Mouse (Mus musculus) neural tube, embryonic 13.5 days (tissue): ENCODE results near the gene Zbtb11. TPM values are rescaled to one million over a fixed set of nuclear protein-coding genes. Genes with fewer than 3 reads are reported as not detected.

Experiments
- ATAC-seq: fragments of 200-750 bp; cut with Nextera tagmentation; 2 replicates; pipeline ENCODE4 v1.8.0; 2017; ENCODE audit warnings: low read depth, mild to moderate bottlenecking, moderate TSS enrichment, moderate library complexity
- H3K27ac ChIP-seq: fragments of 300-500 bp; sonication (generic); replicated peaks from 2 replicates; pipeline ENCODE4 v1.5.1; 2015; ENCODE audit warnings: moderate library complexity, mild to moderate bottlenecking, inconsistent platforms
- H3K27me3 ChIP-seq: fragments of 300-500 bp; sonication (generic); 2 replicates; pipeline ENCODE4 v1.6.1; 2015; ENCODE audit warnings: mild to moderate bottlenecking, inconsistent platforms
- H3K36me3 ChIP-seq: fragments of 300-500 bp; sonication (generic); 2 replicates; pipeline ENCODE4 v1.6.1; 2015; ENCODE audit warnings: mild to moderate bottlenecking, inconsistent platforms
- H3K4me1 ChIP-seq: fragments of 300-500 bp; sonication (generic); replicated peaks from 2 replicates; pipeline ENCODE4 v1.6.1; 2015; ENCODE audit warnings: inconsistent platforms
- H3K4me2 ChIP-seq: fragments of 300-500 bp; sonication (generic); 2 replicates; pipeline ENCODE4 v1.6.1; 2015; ENCODE audit warnings: inconsistent platforms, mild to moderate bottlenecking, moderate library complexity
- H3K4me3 ChIP-seq: fragments of 300-500 bp; sonication (generic); 2 replicates; pipeline ENCODE4 v1.5.1; 2015; ENCODE audit warnings: mild to moderate bottlenecking, inconsistent platforms
- H3K9ac ChIP-seq: fragments of 300-500 bp; sonication (generic); 2 replicates; pipeline ENCODE4 v1.6.1; 2015; ENCODE audit warnings: moderate library complexity, mild to moderate bottlenecking, inconsistent platforms
- H3K9me3 ChIP-seq: fragments of 300-500 bp; sonication (generic); 2 replicates; pipeline ENCODE4 v1.6.1; 2016; ENCODE audit warnings: inconsistent platforms
- WGBS: fragments of 180-500 bp; shearing (Covaris S2); methylation state at CpG from one replicate; pipeline ENCODE4 v1.1.7; 2015; 5-methylcytosine and 5-hydroxymethylcytosine counted together
- polyA plus RNA-seq: library from polyadenylated mRNA; unstranded; fragments of >200 nt; fragmentation: Nextera tagmentation; extraction: Ambion mirVana; gene quantifications from 2 replicates; pipeline ENCODE4 v1.2.1, GENCODE M21; 2015

Zbtb11 gene
- polyA plus RNA-seq, 1 experiment from 2014 or later: 19.3 TPM

DNA sequence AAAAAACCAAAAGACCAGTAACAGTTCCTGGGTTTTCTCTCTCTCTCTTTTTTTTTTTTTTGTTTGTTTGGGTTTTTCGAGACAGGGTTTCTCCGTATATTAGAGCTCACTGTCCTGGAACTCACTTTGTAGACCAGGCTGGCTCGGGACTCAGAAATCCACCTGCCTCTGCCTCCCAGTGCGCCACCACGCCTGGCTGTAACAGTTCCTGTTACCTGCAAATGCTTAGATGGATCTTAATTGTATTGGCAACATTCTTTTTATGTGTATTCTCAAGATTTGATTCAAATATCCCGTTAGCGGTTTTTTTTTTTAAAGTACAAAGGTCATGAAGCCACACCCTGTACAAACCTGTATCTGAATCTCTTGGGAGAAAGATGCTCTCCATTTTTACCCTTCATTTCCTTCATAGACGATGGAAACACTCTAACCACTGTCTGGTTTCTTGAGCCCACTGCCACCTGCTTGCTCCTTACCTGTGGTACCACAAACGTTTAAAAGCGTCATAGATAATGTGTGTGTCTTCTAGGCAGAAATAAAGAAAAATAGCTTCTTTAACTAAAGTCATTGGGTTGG lies 969 bp upstream of the Zbtb11 start:
- H3K4me1 ChIP-seq: peaks cover 53% of the 10 kb centered on the region
- H3K9me3 ChIP-seq: no peaks in the 10 kb centered on the region
- peak overlapping the region; percentile 99 for H3K4me3 ChIP-seq
- H3K9ac ChIP-seq: peak overlapping the region; percentile 48
- peaks cover 41% of the 10 kb centered on the region for H3K36me3 ChIP-seq
- ATAC-seq: no peak
- WGBS: 56% methylated on average over 10 of the region's 10 CpGs
- peak overlapping the region; percentile 78; the same call in 1 of the 2 replicates for H3K27ac ChIP-seq
- peak overlapping the region; percentile 70 for H3K4me2 ChIP-seq
- H3K27me3 ChIP-seq: no peaks in the 10 kb centered on the region

DNA sequence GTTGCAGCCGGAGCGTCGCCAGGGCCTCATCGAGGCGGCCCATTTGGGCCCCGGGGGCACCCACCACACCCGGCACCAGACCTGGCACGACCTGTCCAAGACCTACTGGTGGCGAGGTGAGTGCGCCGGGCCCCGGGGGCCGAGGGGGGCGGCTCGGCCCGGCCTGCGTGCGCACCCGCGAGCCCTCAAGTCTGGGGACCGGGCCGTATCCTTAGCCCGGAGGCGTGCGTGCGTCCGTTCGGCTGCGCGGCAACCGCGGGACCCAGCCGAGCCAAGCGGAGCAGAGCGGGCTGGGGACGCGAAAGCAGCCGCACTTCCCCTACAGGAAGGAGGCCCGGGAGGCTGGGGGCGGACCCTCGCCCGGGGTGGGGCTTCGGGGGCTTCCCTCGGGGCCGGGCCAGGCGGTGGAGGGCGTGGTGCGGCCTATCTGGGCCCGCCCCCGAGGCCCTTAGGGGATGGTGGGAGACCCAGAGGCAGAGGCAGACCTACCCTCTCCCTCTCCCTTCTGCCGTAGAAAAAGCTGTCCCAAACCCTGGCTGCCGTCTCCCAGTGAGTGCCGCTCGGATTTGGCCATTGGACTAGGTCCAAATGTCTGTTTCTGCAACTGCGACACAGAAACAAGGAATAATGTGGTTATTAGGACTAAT lies 696 bp downstream of the Zbtb11 start:
- H3K27ac ChIP-seq: peak overlapping the region; percentile 90
- peak overlapping the region; percentile 87 for H3K4me2 ChIP-seq
- peak overlapping the region; percentile 95 for H3K9ac ChIP-seq
- H3K36me3 ChIP-seq: peaks cover 37% of the 10 kb centered on the region
- WGBS: under 1% methylated on average over 49 of the region's 55 CpGs
- H3K4me1 ChIP-seq: peaks cover 43% of the 10 kb centered on the region
- H3K4me3 ChIP-seq: peak overlapping the region; percentile 99
- peak; percentile 70 for ATAC-seq
- no peaks in the 10 kb centered on the region for H3K9me3 ChIP-seq
- H3K27me3 ChIP-seq: no peaks in the 10 kb centered on the region

DNA sequence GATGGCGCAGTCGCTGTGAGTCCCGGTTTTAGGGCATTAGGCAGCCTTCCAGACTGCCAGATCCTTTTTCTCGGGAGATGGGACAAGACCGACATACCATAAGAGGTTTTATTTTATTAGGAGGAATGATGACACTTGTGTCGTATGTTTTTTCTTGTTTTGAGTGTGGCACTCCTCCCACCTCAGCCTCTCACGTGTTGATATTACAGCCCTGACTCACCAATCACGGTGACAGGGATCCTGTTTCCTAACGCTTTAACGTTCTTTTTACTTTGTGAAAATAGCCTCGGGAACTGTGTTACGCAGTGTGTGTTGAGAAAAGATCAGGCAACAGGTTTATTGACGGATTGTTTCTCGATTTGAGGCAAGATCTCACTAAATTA lies 1.2 kb downstream of the Zbtb11 start:
- Histone ChIP-seq H3K27ac (peak overlapping the region; percentile 90), H3K4me3 (peak overlapping the region; percentile 99), H3K4me1 (peaks cover 42% of the 10 kb centered on the region), H3K9me3 (no peaks in the 10 kb centered on the region), H3K27me3 (no peaks in the 10 kb centered on the region), H3K36me3 (peaks cover 32% of the 10 kb centered on the region), H3K9ac (peak overlapping the region; percentile 95), H3K4me2 (peak overlapping the region; percentile 87)
- ATAC-seq: no peak
- 6% methylated on average over 14 of the region's 14 CpGs for WGBS

DNA sequence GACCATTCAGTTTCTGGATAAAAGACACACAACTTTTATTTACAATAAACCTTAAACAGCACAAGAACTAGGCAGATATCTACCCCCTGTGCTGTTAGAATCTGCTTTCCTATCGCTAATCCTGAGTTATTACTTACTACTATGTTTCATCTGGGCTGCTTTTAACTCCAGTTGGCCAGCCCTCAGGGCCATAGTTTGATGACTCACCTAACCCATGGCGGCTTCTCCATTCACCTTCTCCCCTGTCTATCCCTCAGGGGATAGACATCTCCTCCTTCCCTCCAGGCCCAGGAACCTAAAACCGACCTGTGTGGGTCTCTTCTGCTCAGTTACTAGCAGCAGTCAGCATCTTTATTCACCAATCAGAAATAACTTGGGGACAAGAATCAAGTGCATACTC lies 12.3 kb downstream of the Zbtb11 start:
- Histone ChIP-seq H3K36me3 (peaks cover 51% of the 10 kb centered on the region), H3K9ac (no peak overlapping the region), H3K4me2 (no peak overlapping the region), H3K9me3 (no peaks in the 10 kb centered on the region), H3K4me3 (no peak overlapping the region), H3K27me3 (no peaks in the 10 kb centered on the region), H3K4me1 (no peaks in the 10 kb centered on the region), H3K27ac (no peak overlapping the region)
- no peak for ATAC-seq
- 92% methylated on average over 3 of the region's 3 CpGs for WGBS

DNA sequence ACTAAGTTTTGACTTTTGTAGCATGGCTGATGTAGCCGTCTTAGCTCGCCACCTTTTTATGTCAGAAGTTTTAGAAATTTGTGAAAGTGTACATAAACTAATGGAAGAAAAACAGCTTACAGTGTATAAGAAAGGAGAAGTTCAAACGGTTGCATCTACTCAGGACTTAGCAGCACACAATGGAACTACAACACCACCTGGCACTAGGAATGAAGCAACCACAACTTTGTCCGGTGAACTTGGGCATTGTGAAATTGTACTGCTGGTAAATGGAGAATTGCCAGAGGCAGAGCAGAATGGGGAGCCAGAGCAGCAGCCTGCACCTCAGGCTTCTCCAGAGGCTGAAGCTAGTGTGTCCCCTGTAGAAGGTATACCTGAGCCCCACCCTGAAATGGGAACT lies 16.6 kb downstream of the Zbtb11 start:
- 93% methylated on average over 4 of the region's 4 CpGs for whole genome bisulfite sequencing

DNA sequence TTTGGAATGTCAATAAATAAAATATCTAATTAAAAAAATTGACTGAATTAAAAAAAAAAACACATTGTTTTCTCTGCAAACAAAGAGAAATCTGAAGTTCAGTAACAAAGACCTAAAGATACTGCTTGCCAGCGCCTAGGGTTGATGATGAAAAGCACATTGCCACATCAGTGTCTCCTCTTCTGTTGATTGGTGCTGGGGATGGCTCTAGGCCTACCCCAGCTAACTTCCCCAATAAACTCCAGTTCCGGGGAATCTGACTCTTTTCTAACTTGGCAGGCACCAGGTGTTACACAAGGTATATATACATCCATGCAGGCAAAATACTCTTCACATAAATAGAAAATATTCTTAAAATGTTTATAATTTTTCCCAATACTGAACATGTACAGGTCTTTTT lies 20.6 kb downstream of the Zbtb11 start:
- Histone ChIP-seq H3K36me3 (peaks cover 58% of the 10 kb centered on the region), H3K4me3 (no peak overlapping the region), H3K4me2 (no peak overlapping the region), H3K9me3 (no peaks in the 10 kb centered on the region), H3K9ac (no peak overlapping the region), H3K27ac (no peak overlapping the region), H3K27me3 (no peaks in the 10 kb centered on the region), H3K4me1 (no peaks in the 10 kb centered on the region)
- WGBS: 98% methylated on average over 2 of the region's 2 CpGs
- ATAC-seq: no peak

More for the DNA sequence above, 16.6 kb downstream of the Zbtb11 start:
- Histone ChIP-seq H3K9me3 (no peaks in the 10 kb centered on the region), H3K4me2 (no peak overlapping the region), H3K4me1 (no peaks in the 10 kb centered on the region), H3K27ac (no peak overlapping the region), H3K27me3 (no peaks in the 10 kb centered on the region), H3K36me3 (peaks cover 47% of the 10 kb centered on the region), H3K4me3 (no peak overlapping the region), H3K9ac (no peak overlapping the region)
- no peak for ATAC-seq

DNA sequence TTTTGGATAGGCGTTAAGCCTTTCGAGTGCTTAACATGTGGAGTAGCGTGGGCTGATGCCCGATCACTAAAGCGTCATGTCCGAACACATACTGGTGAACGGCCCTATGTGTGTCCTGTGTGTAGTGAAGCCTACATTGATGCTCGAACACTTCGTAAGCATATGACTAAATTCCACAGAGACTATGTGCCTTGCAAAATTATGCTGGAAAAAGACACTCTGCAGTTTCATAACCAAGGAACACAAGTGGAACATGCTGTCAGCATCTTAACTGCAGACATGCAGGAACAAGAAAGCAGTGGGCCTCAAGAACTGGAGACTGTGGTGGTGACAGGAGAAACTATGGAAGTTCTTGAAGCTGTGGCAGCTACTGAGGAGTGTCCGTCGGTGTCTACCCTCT lies 33.1 kb downstream of the Zbtb11 start:
- Histone ChIP-seq H3K9ac (no peak overlapping the region), H3K27ac (no peak overlapping the region), H3K4me3 (no peak overlapping the region), H3K4me2 (no peak overlapping the region), H3K36me3 (peaks cover 64% of the 10 kb centered on the region), H3K9me3 (no peaks in the 10 kb centered on the region), H3K27me3 (no peaks in the 10 kb centered on the region), H3K4me1 (no peaks in the 10 kb centered on the region)
- 96% methylated on average over 11 of the region's 11 CpGs for WGBS
- no peak for ATAC-seq

DNA sequence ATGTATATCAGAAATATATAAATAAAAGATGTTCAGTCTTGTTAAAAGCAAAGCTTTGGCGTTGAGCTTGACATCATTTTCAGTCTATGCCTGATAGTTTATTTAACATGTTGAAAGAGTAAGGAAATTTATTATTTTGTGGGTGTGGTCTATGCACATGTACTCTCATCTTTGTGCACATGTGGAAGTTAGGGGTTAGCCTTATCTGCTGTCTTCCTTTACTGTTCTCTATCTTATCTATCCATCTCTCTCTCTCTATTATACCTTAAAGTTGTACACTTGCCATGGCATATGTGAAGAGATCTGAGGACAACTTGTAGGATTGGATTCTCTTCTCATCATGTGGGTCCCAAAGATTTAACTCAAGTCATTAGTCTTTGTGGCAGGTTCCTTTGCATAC lies 35.2 kb downstream of the Zbtb11 start:
- H3K9ac ChIP-seq: no peak overlapping the region
- WGBS: 95% methylated on average over 1 of the region's 1 CpGs

DNA sequence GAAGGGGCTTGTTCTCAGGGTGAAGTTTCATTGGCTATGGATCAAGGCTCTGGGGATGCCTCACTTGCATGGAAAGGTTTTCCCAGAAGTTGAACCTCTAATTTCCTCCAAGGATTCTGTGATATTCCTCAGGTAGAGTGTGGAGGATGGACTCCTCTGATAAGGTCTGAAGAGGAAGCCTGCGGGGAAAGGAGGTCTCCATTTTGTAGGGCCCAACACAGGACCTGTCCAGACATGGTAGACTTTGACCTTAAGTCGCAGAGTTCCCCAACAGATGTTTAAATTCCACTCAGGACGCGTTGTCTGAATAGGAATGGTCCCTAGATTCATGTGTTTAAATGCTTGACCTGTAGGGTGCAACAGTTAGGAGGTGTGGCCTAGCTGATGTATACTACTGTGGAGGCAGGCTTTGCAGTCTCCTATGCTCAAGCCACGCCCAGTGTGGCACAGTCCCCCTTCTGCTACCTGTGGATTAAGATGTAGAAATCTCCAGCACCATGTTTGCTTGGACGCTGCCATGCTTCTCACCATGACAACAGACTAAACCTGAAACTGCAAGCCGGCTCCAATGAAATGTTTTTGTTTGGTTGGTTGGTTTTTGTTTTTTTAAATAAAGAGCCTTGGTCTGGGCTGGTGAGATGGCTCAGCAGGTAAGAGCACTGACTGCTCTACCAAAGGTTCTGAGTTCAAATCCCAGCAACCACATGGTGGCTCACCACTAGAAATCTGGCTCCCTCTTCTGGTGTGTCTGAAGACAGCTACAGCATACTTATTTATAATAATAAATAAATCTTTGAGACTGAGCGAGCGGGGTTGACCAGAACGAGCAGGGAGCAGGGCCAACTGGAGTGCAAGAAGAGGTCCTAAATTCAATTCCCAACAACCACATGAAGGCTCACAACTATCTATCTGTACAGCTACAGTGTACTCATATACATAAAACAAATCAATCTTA lies 39.4 kb downstream of the Zbtb11 start:
- Histone ChIP-seq H3K4me2 (no peak overlapping the region), H3K36me3 (peaks cover 52% of the 10 kb centered on the region), H3K4me1 (no peaks in the 10 kb centered on the region), H3K4me3 (no peak overlapping the region), H3K9ac (no peak overlapping the region), H3K27me3 (no peaks in the 10 kb centered on the region), H3K9me3 (no peaks in the 10 kb centered on the region), H3K27ac (no peak overlapping the region)
- 90% methylated on average over 10 of the region's 10 CpGs for WGBS
- peak; percentile 36; the same call in 1 of the 2 replicates for ATAC-seq

More for the DNA sequence above, 35.2 kb downstream of the Zbtb11 start:
- no peak overlapping the region for H3K4me3 ChIP-seq
- H3K4me1 ChIP-seq: no peaks in the 10 kb centered on the region
- no peak overlapping the region for H3K27ac ChIP-seq
- H3K9me3 ChIP-seq: no peaks in the 10 kb centered on the region
- H3K27me3 ChIP-seq: no peaks in the 10 kb centered on the region
- no peak for ATAC-seq
- H3K36me3 ChIP-seq: peaks cover 64% of the 10 kb centered on the region
- no peak overlapping the region for H3K4me2 ChIP-seq

DNA sequence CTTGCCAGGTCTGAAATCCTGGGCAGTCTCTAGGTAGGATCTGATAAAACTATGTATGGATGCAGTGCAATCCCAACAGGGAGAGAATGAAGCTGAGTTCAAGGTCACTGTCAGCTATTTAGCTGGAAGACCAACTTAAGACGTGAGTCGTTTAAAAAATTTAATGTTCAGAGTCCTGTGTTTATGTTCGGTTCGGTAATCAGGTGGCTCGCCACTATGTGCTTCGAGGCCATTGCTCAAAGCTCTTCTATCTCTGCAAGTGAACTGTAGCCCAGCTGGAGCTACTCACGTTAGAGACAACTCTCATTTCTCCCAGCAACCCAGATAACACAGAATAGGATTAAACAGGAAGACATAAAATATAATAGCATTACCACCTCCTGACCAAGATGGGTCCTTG lies 40.4 kb downstream of the Zbtb11 start:
- Histone ChIP-seq H3K27me3 (no peaks in the 10 kb centered on the region), H3K9ac (no peak overlapping the region), H3K4me1 (no peaks in the 10 kb centered on the region), H3K9me3 (no peaks in the 10 kb centered on the region), H3K4me2 (no peak overlapping the region), H3K36me3 (peaks cover 60% of the 10 kb centered on the region), H3K27ac (no peak overlapping the region), H3K4me3 (no peak overlapping the region)
- 86% methylated on average over 7 of the region's 7 CpGs for WGBS
- no peak for ATAC-seq

DNA sequence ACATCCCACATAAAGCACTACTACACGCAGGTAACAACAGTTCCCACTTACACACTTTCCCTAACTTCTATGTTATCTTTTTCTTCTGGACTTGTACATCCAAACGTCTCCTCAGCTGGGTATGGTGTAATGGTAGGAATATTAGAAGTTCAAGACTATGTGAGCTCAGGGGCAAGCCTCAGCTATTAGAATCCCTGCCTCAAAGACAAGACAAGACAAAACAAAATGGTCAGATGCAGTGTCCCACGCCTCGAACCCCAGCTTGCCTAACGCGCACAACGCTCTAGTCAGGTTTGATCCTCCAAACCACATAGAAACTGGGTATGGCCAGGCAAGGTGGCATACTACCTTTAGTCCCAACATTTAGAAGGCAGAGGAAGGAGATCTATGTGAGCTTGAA lies 46.0 kb downstream of the Zbtb11 start:
- Histone ChIP-seq H3K4me2 (no peak overlapping the region), H3K36me3 (peaks cover 57% of the 10 kb centered on the region), H3K9ac (no peak overlapping the region), H3K27ac (no peak overlapping the region), H3K4me1 (no peaks in the 10 kb centered on the region), H3K4me3 (no peak overlapping the region), H3K9me3 (no peaks in the 10 kb centered on the region), H3K27me3 (no peaks in the 10 kb centered on the region)
- WGBS: 97% methylated on average over 7 of the region's 7 CpGs
- no peak for ATAC-seq
